Mouse (Mus musculus): ENCODE measurements around the gene Utp20.
A peak's percentile ranks its signal among the peaks of the same experiment; 100 is the strongest.
"Not testable (repeated sequence)": the region's sequence is repeated elsewhere in the genome, so short reads cannot be mapped to it uniquely, and the experiment has no call there.

Utp20 gene

DNA sequence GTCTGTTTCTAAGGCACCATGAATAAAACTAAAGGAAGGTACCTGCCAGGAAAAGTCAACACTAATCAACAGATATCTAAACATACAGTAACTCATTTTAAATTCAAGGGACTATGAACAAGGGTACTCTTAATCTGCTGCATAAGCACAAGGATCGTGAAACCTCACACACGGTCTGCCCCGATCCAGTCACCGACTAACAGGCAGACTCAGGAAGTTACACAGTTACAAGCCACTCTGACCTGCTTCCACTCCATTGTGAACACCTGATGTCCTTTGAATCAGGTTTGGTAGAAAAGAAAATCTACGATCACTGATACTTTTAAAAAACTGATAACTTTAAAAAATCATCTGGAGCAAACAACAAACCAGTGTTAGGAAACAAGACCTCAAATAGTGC, 42.7 kb downstream of the Utp20 start:
- ATAC-seq (ENCODE audit: low TSS enrichment), result no peak

GRCm38 (mm10) chr10:88783135-88783534, 43.5 kb downstream of the Utp20 start:
- ATAC-seq (ENCODE audit: low TSS enrichment), result not testable (repeated sequence)

GRCm38 (mm10) chr10:88780716-88781115, 45.9 kb downstream of the Utp20 start:
- peak; percentile 84 for ATAC-seq (ENCODE audit: low TSS enrichment)

- peak; percentile 94 for ATAC-seq (ENCODE audit: low TSS enrichment)
Measured at GRCm38 (mm10) chr10:88776206-88776605, 50.4 kb downstream of the Utp20 start.

DNA sequence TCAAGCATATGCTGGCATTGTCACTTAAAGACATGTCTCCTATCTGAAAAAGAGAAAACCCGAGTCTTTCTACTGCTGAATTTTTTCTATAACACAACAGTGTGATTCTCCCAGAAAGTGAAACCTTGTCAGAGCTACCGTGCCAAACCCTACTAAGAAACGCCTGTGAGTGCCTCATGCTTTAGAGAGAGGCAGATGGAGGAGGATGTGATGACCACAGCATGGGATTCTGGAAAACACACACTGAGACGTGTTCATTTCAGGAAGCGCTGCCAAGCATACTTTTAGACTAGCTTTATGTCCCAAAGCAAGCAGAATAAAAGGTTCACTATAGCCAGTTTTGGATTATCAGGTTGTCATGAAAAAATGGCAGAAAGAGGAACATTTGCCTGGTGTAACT, 53.6 kb downstream of the Utp20 start:
- peak; percentile 75 for ATAC-seq (ENCODE audit: low TSS enrichment)

GRCm38 (mm10) chr10:88769676-88770075, 56.9 kb downstream of the Utp20 start:
- ATAC-seq (ENCODE audit: low TSS enrichment), result no peak

DNA sequence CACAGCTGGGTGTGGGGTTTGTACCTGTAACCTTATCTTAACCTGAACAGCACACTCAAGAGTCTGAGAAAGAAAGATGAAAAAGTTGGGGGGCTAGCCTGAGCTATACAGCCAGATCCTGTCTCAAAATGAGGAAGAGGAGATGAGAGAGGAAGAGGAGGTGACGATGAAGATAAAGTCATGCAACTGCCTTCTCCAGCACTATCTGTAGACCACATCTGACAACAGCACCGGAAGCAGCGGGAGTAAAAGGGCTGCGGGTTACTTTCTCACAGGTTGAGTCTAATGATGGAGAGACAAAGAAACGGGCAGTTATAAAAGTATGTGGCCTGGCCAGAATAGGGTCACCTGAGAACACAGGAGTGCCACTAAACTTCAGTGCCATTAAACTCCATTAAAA, 57.6 kb downstream of the Utp20 start:
- ATAC-seq (ENCODE audit: low TSS enrichment), result no peak

- ATAC-seq (ENCODE audit: low TSS enrichment), result no peak
Measured at GRCm38 (mm10) chr10:88765431-88766142, 61.0 kb downstream of the Utp20 start.

DNA sequence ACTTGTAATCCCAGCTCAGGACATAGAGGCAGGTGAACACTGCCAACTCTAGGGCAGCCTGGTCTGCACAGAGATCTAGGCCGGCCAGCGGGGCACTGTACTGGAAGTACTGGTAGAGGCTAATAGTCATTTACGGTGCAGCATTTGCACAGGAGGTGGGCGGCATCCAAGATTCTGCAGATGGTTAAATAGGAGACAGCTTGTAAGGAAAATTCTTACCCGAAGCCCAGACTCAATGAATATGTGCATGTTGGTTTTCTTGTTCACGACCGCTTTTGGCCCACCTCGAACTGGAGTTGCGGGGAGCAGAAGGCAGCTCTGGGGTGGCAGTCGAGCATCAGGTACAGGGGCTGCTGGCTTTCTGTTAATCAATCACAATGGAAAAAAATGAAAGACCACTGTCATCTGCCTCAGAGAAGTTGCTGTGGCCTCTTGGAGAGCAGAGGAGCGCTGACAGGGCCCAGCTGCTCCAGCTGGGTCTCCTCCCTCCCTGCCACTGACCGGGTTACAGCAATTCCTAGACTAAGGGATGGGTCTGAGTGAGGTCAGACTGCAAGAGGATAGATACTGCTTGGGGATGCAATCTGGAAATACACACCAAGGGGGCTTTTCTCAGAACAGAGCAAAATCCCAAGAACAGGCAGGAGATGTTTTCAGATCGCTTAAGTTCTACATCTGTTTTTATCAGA, 64.9 kb downstream of the Utp20 start:
- ATAC-seq (ENCODE audit: low TSS enrichment), result peak; percentile 76

- no peak for ATAC-seq (ENCODE audit: low TSS enrichment)
Measured at GRCm38 (mm10) chr10:88741426-88741825, 85.2 kb downstream of the Utp20 start.

DNA sequence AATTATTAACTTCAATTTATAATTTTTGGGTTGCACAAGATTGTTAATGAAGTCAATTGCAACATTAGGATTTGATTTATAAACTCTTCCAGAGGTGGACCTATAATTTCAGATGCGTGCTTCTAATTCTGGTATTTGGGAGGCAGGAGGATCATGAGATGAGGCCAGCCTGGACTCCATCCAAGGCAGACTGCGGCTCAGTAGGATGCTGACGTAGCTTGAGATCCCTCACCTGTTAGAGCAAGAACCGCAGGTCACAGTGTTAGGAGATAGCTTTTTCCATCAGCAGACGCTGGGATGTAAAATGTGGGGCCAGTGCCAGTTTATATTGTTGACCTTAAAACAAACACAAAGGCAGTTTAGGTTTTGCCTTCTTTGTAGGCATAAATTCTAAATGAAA, 85.8 kb downstream of the Utp20 start:
- ATAC-seq (ENCODE audit: low TSS enrichment), result no peak

- ATAC-seq (ENCODE audit: low TSS enrichment), result no peak
Measured at GRCm38 (mm10) chr10:88739818-88740217, 86.8 kb downstream of the Utp20 start.

- not testable (repeated sequence) for ATAC-seq (ENCODE audit: low TSS enrichment)
Measured at GRCm38 (mm10) chr10:88739074-88739473, 87.5 kb downstream of the Utp20 start.

DNA sequence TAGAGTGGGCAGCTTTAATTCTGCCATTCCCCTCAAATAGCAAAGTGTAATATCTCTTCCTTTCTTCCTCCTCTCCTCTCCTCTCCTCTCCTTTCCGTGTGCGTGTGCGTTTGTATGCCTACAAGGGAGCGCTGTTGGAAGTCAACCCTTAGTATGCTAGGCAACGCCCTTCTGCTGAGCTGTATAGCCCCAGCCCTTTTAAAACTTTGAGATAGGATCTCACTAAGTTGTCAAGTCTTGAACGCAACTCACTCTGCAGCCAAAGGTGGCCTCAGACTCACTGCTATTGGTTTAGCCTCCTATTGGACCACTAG, 94.3 kb downstream of the Utp20 start:
- no peak for ATAC-seq (ENCODE audit: low TSS enrichment)

DNA sequence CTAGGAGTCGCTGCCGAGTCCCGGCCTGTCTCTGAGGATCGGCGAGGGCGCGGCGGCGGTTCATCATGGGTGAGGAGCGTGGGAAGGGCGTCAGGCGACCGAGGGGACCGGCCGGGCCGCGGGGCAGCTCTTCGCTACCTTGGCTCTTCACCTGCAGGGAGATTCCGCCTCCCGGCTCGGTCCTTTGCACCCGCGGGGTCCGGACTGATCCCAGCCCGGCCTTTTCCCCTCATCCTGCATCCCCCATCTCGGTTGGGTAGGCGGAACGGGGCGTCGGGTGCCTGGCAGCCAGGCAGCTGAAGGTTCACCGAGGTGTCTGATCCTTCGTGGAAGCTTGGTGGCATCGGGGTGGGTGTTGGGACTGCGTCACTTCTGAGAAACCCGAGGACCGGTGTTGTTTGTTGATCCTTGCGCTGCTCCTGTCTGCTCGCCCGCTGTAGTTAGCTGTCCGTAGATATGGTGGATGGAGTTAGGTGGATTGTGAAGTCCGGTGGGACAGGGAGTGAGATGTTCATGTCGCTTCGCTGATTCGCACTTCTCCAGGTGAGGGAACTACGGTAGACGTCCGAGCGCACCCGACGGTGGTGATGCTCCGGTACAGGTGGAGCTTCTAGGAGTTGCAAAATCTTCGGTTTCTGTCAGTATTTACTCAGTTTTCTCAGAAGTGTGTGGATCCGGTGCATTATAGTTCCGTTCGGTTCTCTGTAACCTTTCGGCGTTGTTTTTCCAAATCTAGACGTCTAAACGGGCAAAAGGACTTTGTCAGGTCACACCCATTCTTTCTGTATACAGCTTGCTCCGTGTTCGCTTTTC, 94.9 kb downstream of the Utp20 start:
- peak; percentile 22 for ATAC-seq (ENCODE audit: low TSS enrichment)

DNA sequence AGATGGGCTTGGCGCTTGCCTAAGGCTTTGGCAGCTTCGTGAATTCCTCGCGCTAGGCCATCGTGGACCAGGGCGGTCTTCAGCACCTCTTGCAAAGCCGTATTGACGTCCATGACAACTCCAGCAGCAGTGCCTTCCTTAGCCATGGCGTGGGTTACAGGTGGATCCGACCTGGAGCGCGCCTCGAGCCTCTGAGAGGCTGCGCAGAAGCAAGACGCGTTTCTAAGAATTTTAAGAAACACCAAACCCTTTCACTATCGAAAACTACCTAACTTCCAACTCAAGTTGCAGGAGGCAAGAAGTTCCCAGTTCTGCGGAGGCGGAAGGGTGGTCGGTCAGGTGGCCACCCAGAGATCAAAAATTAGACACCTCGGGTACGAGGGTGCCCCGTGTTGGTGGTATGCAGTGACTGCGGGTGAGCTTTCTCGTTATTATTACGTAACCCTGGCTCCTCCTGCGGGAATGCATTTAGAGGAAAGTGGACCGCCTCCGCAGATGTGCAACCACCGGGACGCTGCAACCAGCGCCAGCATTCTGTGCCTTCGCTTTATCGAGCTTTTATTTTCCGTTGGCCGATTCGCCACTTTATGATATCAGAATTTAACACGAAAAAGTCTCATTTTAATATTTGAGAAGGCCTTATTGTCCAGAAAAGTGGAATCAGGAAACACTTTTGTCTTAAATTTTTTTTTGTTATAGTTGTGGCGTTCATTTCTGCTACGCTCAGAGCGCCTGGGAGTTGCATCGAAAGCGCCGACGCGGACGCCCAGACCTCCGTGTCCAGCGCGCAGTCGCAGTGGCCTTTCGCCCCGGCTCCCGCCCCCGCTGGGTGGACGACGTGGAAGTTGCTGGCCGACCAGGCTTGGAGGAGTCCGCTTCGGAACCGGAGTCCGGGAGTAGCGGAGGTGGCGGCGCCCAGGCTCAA, 95.8 kb downstream of the Utp20 start, which contains the start of gene Arl1:
Arl1 (plus strand) TSS at position 288 of the 925 bp plus-strand sequence.
- ATAC-seq (ENCODE audit: low TSS enrichment), result peak; percentile 80

DNA sequence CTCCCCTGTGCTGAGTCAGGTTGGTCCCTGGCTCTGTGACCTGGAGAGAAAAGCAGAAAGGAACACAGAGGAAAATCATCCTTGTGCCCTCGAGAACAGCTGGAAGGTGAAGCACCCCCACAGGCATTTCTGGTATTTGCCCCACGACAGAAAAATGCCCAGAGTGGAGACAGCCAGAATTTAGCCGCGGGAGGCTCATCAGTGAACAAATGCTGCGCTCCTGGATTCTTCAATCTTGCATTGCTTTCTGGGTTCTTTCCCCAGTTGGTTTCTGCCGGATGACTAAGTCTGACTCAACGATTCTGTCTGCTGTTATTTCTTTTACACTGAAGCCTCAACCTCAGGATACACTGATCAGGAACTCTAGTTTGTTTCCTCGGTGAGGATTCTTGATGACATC, 98.4 kb downstream of the Utp20 start:
- no peak for ATAC-seq (ENCODE audit: low TSS enrichment)

DNA sequence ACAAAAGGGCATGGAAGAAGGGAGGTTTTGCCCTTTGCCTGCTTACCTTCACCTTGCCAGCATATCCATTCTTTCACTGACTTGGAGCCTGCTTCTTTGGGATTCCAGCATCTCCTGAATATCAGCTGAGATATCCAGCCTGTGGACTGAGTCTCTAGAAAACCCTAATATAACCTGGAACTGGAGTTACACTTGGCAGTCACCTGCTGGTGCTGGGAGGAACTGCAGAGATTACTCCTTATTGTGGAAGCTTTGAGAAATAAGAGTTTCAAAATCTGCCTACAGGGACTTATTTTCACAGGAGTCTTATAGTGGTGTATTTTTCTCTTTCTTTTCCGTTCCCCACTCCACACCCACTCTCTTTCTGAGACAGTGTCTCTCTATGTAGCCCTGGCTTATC, 99.5 kb downstream of the Utp20 start:
- ATAC-seq (ENCODE audit: low TSS enrichment), result peak; percentile 60

DNA sequence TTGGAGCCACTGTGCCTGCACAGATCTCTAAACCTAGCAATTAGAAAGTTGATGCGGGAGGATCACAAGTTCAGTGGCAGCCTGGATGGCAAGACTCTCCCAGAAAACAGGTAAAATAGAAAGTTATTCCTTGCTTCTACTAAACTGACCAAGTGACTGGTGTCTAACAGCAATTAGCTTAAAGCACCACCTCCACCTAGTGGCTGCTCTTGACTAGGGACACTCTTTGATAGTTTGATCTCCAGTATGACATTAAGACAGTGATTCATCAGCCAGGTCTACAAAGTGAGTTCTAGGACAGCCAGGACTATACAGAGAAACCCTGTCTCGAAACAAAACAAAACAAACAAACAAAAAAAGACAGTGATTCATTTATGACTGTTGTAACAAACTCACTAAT, 101.3 kb downstream of the Utp20 start:
- ATAC-seq (ENCODE audit: low TSS enrichment), result no peak

GRCm38 (mm10) chr10:88719618-88720017, 107.0 kb downstream of the Utp20 start:
- no peak for ATAC-seq (ENCODE audit: low TSS enrichment)

GRCm38 (mm10) chr10:88717756-88718025, 108.9 kb downstream of the Utp20 start:
- no peak for ATAC-seq (ENCODE audit: low TSS enrichment)

Data from frontal cortex, adult (tissue).